Mouse (Mus musculus) kidney, adult 2 months (tissue): Measurements from ENCODE around the gene Gm3448. TPM values are rescaled to one million over a fixed set of nuclear protein-coding genes. Genes with fewer than 3 reads are reported as not detected.

Experiments used
- DNase-seq: peaks from one replicate; pipeline ENCODE4 v3.0.0; 2021
- H3K27ac ChIP-seq: fragments of 200-500 bp; 2 replicates; pipeline ENCODE4 v1.5.1; 2012; ENCODE audit warnings: low read depth, low read length, control low read depth, inconsistent platforms; ENCODE audit not compliant: insufficient read depth
- H3K27me3 ChIP-seq: fragments of 200-500 bp; replicated peaks from 2 replicates; pipeline ENCODE4 v1.6.1; 2012; ENCODE audit warnings: mild to moderate bottlenecking, moderate library complexity, low read length, inconsistent platforms; ENCODE audit not compliant: control insufficient read depth, insufficient read depth
- H3K36me3 ChIP-seq: fragments of 200-500 bp; 2 replicates; pipeline ENCODE4 v1.6.1; 2012; ENCODE audit warnings: mild to moderate bottlenecking, moderate library complexity, low read length, inconsistent platforms; ENCODE audit not compliant: control insufficient read depth, insufficient read depth
- H3K4me1 ChIP-seq: fragments of 200-500 bp; 2 replicates; pipeline ENCODE4 v1.6.1; 2011; ENCODE audit warnings: low read length; ENCODE audit not compliant: control insufficient read depth, insufficient read depth
- H3K4me3 ChIP-seq: fragments of 200-500 bp; 2 replicates; pipeline ENCODE4 v1.5.1; 2011; ENCODE audit warnings: mild to moderate bottlenecking, low read depth, low read length, control low read depth; ENCODE audit not compliant: insufficient read depth
- CTCF ChIP-seq: fragments of 200-500 bp; conservative IDR thresholded peaks from 2 replicates; pipeline ENCODE4 v1.5.1; 2011; ENCODE audit warnings: low read depth, mild to moderate bottlenecking, control low read depth, low read length, moderate library complexity, mixed read lengths; ENCODE audit not compliant: insufficient read depth, insufficient read length
- POLR2A ChIP-seq: fragments of 200-500 bp; IDR thresholded peaks from one replicate; pipeline ENCODE4 v1.6.1; 2011; ENCODE audit warnings: low read depth, low read length, control low read depth
- WGBS: fragments of 180-500 bp; shearing (Covaris S2); methylation state at CpG from one replicate; pipeline ENCODE4 v1.1.7; 2018; 5-methylcytosine and 5-hydroxymethylcytosine counted together
- polyA plus RNA-seq: library from polyadenylated mRNA; depleted of rRNA; stranded (reverse); fragments of >200 nt; gene quantifications from 2 replicates; pipeline ENCODE4 v1.2.3, GENCODE M21; 2012; rRNA removed

The Gm3448 gene
- polyA plus RNA-seq, 1 experiment: 0.88 TPM

DNA sequence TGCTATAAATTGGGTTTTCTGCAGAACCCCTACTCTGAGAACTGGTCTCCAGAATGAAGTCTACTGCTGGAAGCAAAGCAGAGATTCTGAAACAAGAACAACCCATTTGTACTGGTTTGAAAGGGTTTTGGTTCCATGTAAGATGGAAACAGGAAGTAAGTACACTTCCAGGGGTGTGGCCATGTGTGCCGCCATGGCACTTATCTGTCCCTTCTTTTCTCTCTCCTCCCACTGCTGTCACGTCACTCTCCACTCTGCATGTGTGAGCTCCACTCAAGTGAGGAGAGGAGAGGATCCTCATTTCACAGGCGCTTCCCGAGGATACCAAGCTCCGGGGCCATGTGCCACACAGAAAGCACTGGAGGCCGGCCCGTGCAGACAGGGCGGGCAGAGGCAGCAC lies 87.9 kb downstream of the Gm3448 start:
- no peaks in the 10 kb centered on the region for H3K27me3 ChIP-seq
- peaks cover 4% of the 10 kb centered on the region for H3K36me3 ChIP-seq
- 69% methylated on average over 8 of the region's 8 CpGs for WGBS
- no peak for DNase-seq
- H3K4me3 ChIP-seq: no peak overlapping the region
- no peak overlapping the region for H3K27ac ChIP-seq
- H3K4me1 ChIP-seq: no peaks in the 10 kb centered on the region
- TF ChIP-seq POLR2A (no peak), CTCF (no peak)

DNA sequence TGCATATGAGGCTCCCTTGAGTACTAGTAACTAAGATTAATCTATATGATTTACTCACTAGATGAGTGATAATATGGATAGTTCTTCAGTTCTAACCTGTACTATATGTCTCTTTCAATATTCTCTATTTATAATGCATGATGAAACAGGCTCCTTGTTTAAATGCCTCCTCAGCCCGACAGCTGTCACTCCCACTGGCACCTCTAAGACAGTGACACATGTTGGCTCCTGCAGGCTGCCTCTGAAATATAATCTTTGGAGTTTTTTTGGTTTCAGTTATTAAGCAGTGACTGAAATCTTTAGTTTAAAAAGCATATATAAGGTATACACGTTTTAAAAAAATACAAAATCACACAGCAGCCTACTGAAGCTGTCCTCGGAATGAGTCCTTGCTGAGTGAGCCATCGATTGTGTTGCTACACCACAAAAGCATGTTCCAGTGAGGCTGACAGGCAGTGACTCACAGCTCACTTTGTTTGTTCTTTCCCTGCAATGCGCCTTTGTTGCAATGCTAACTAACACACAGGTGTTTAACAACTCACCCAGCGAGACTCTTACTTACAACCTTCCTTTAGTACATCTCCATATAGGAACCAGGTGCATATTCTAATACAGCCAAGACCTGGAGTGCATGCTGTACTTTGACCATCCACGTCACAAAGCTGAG lies 92.0 kb downstream of the Gm3448 start:
- H3K36me3 ChIP-seq: peaks cover 4% of the 10 kb centered on the region
- H3K27ac ChIP-seq: no peak overlapping the region
- 85% methylated on average over 7 of the region's 7 CpGs for WGBS
- TF ChIP-seq CTCF (no peak), POLR2A (no peak)
- H3K27me3 ChIP-seq: no peaks in the 10 kb centered on the region
- H3K4me1 ChIP-seq: peaks cover 3% of the 10 kb centered on the region; the same call in 1 of the 2 replicates
- no peak for DNase-seq
- H3K4me3 ChIP-seq: no peak overlapping the region

Other genes starting within 250 kb of the Gm3448 start
- gene Wdr27, start 98.4 kb downstream of the Gm3448 start, polyA plus RNA-seq: 4.7 and 5.6 TPM in 2 replicates
- 17.5 and 20.6 TPM in 2 replicates for gene 1600012H06Rik, start 98.4 kb downstream of the Gm3448 start, polyA plus RNA-seq
- gene Phf10, start 80.3 kb downstream of the Gm3448 start, polyA plus RNA-seq: 18.5 and 23.4 TPM in 2 replicates
- 8.8 and 9.4 TPM in 2 replicates for gene 9030025P20Rik, start 63.1 kb downstream of the Gm3448 start, polyA plus RNA-seq
- 0.86 and 1.0 TPM in 2 replicates for gene Gm3417, start 62.7 kb downstream of the Gm3448 start, polyA plus RNA-seq
- 1.6 and 3.7 TPM in 2 replicates for gene Gm3435, start 31.4 kb downstream of the Gm3448 start, polyA plus RNA-seq
- 40.6 and 42.7 TPM in 2 replicates for gene Ermard, start 329 bp downstream of the Gm3448 start, polyA plus RNA-seq
- not detected in 2 replicates for gene Tcte3, start within 50 bp of the Gm3448 start, polyA plus RNA-seq